Mouse (Mus musculus) kidney, embryonic 14.5 days (tissue): ENCODE results near the gene Gm10974. TPM values are rescaled to one million over a fixed set of nuclear protein-coding genes. Genes with fewer than 3 reads are reported as not detected.
A peak's percentile ranks its signal among the peaks of the same experiment; 100 is the strongest.

ENCODE experiments used
- ATAC-seq: fragments of 200-750 bp; cut with Nextera tagmentation; 2 replicates; pipeline ENCODE4 v1.8.0; 2017; ENCODE audit warnings: moderate number of reproducible peaks, mild to moderate bottlenecking, moderate TSS enrichment, moderate library complexity; ENCODE audit not compliant: low FRiP score, low TSS enrichment
- H3K27ac ChIP-seq: fragments of 300-500 bp; sonication (generic); 2 replicates; pipeline ENCODE4 v1.5.1; 2014; ENCODE audit warnings: low read depth, mild to moderate bottlenecking, low read length, moderate library complexity, mixed read lengths
- H3K27me3 ChIP-seq: fragments of 300-500 bp; sonication (generic); 2 replicates; pipeline ENCODE4 v1.6.1; 2014; ENCODE audit warnings: mild to moderate bottlenecking, low read length; ENCODE audit not compliant: control insufficient read depth, insufficient read depth
- H3K36me3 ChIP-seq: fragments of 300-500 bp; sonication (generic); 2 replicates; pipeline ENCODE4 v1.6.1; 2014; ENCODE audit warnings: low read length, mixed read lengths; ENCODE audit not compliant: control insufficient read depth, insufficient read depth
- H3K4me1 ChIP-seq: fragments of 300-500 bp; sonication (generic); 2 replicates; pipeline ENCODE4 v1.6.1; 2014; ENCODE audit warnings: low read length, mixed read lengths; ENCODE audit not compliant: control insufficient read depth, insufficient read depth
- H3K4me2 ChIP-seq: fragments of 300-500 bp; sonication (generic); replicated peaks from 2 replicates; pipeline ENCODE4 v1.6.1; 2014; ENCODE audit warnings: low read depth, mild to moderate bottlenecking, low read length
- H3K4me3 ChIP-seq: fragments of 300-500 bp; sonication (generic); 2 replicates; pipeline ENCODE4 v1.5.1; 2014; ENCODE audit warnings: mild to moderate bottlenecking, low read length
- H3K9ac ChIP-seq: fragments of 300-500 bp; sonication (generic); 2 replicates; pipeline ENCODE4 v1.6.1; 2014; ENCODE audit warnings: low read depth, mild to moderate bottlenecking, low read length, moderate library complexity
- H3K9me3 ChIP-seq: fragments of 300-500 bp; sonication (generic); 2 replicates; pipeline ENCODE4 v1.6.1; 2016; ENCODE audit warnings: low read length; ENCODE audit not compliant: control insufficient read depth
- WGBS: fragments of 180-500 bp; shearing (Covaris S2); extraction: QIAGEN DNeasy Blood & Tissue Kit; methylation state at CpG from one replicate; pipeline ENCODE4 v1.1.7; 2014; 5-methylcytosine and 5-hydroxymethylcytosine counted together
- polyA plus RNA-seq: library from polyadenylated mRNA; unstranded; fragments of >200 nt; fragmentation: Nextera tagmentation; extraction: Ambion mirVana; gene quantifications from 2 replicates; pipeline ENCODE4 v1.2.1, GENCODE M21; 2014

The Gm10974 gene
- polyA plus RNA-seq, 1 experiment from 2014 or later: not detected

DNA sequence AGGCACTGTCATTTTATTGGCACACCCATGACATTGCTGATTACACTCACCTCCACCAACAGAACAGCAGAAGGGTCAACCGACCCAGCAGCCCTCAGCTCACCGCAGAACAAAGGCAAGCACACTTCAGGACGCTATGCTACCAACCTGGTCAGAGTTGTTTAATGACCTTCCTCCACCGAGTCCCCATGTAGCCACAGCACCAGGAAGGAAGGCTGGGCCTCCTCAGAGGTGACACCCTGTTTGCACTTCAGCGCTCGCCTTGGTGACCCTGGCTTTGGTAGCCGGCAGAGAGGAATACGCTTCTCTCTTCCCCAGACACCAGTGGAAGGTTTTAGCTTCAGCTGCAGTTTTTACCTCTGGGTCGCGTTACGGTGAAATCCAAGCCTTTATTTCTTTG is 16.0 kb upstream of the Gm10974 start:
- Histone ChIP-seq H3K9me3 (no peaks in the 10 kb centered on the region), H3K27ac (no peak overlapping the region), H3K4me1 (0 out of 2 replicates have a peak, but pooled peaks cover 9% of the 10 kb centered on the region), H3K27me3 (no peaks in the 10 kb centered on the region), H3K4me3 (no peak overlapping the region), H3K4me2 (no peak overlapping the region), H3K36me3 (no peaks in the 10 kb centered on the region), H3K9ac (no peak overlapping the region)
- ATAC-seq: no peak
- 24% methylated on average over 11 of the region's 11 CpGs for WGBS

DNA sequence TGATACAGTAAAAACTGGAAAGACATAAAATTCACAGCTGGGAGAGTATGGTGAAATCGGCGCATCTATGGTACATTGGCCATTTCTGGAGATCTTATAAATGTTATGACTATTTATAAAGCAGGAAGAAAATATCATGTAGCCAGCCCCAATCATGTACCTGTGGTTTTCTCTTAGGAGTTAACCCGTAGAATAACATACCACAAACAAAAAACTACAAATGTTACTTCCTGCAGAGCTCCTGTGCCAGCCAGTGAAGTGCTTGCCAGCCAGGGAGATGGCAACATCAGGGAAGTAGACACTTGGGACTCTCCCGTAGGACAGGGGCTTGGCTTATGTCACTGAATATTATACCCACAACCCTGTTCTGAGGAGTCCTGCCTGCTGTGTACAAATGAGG is 14.6 kb upstream of the Gm10974 start:
- H3K27me3 ChIP-seq: no peaks in the 10 kb centered on the region
- no peak for ATAC-seq
- H3K36me3 ChIP-seq: no peaks in the 10 kb centered on the region
- 89% methylated on average over 4 of the region's 4 CpGs for WGBS
- H3K4me1 ChIP-seq: 0 out of 2 replicates have a peak, but pooled peaks cover 9% of the 10 kb centered on the region
- H3K27ac ChIP-seq: no peak overlapping the region
- no peak overlapping the region for H3K4me2 ChIP-seq
- no peak overlapping the region for H3K4me3 ChIP-seq
- H3K9ac ChIP-seq: no peak overlapping the region
- no peaks in the 10 kb centered on the region for H3K9me3 ChIP-seq

DNA sequence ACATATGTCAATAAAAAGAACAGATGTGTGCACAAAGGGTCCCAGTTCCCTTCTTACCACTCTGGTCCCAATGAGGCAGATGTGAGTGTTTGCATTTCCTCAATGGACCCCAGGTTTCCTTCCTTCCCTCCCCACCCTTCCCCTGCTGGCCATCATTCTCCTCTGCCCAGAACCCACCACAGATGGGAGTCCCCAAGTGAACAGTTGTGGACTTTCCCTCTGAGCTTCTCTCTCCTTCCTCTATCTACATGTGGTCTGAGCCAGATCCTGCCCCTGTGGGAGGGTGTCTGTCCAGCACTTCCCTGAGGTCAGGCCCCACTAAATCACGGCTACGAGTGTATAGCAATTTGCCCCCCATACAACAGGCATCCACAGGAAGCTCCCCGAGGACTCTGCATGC is 10.8 kb upstream of the Gm10974 start:
- H3K4me1 ChIP-seq: no peaks in the 10 kb centered on the region
- WGBS: 20% methylated on average over 3 of the region's 3 CpGs
- H3K9me3 ChIP-seq: no peaks in the 10 kb centered on the region
- H3K27ac ChIP-seq: no peak overlapping the region
- no peaks in the 10 kb centered on the region for H3K36me3 ChIP-seq
- no peak for ATAC-seq
- H3K4me3 ChIP-seq: no peak overlapping the region
- H3K9ac ChIP-seq: no peak overlapping the region
- H3K4me2 ChIP-seq: no peak overlapping the region
- no peaks in the 10 kb centered on the region for H3K27me3 ChIP-seq

DNA sequence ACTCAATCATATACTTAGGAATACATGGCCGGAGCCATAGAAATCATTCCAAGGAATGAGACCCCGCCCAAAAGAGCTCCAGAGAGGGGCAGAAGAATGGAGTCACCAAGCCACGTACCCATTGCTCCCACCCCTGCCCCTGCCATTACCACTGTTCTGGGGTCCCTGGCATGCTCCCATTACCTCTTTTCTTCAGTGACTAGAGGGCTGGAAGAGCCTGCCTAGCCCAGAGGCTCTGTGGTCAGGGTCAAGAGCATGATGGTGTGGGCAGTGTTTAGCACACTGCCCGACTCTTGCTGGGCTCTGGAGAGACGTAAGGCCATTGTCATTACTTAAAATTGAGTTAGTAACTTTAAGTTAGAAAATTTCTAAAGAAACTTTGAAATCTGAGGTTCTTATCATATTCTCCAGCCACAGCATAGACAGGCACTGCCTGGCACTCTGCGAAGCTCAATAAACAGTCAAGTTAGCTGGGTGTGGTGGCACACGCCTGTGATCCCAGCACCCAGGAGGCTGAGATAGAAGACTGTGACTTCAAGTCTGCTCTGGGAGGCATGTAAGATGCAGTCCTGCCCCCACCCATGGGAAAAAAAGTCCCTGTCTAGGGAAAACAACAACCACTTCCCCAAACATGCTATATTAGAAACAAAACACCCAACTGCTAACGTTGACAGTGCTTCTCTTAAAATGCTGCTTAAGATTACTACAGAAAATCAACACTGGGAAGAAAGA is 9.7 kb upstream of the Gm10974 start:
- Histone ChIP-seq H3K9ac (no peak overlapping the region), H3K9me3 (no peaks in the 10 kb centered on the region), H3K27me3 (no peaks in the 10 kb centered on the region), H3K4me1 (no peaks in the 10 kb centered on the region), H3K27ac (no peak overlapping the region), H3K4me2 (no peak overlapping the region), H3K4me3 (no peak overlapping the region), H3K36me3 (no peaks in the 10 kb centered on the region)
- 88% methylated on average over 8 of the region's 8 CpGs for WGBS
- no peak for ATAC-seq

DNA sequence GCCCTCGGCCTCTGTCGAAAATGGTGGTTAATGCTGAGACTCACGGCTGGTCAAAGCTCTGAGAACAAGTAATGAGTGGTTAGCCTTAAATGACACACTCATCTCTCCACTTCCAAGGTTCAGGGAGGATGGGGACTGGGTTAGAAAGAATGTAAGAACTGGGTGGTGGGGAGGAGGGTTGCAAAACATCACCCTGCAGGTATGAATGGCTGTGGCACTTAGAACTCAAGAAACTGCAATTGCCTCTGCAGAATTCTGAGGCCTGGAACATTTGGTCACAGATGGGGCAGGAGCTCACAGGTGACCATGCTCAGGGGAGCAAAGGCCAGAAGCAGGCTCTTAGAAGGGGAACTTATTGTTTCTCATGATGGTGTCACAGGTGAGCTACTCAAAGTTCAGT is 7.2 kb upstream of the Gm10974 start:
- peaks cover 8% of the 10 kb centered on the region for H3K9me3 ChIP-seq
- H3K27ac ChIP-seq: no peak overlapping the region
- 91% methylated on average over 3 of the region's 3 CpGs for WGBS
- H3K4me1 ChIP-seq: no peaks in the 10 kb centered on the region
- H3K4me2 ChIP-seq: no peak overlapping the region
- no peaks in the 10 kb centered on the region for H3K27me3 ChIP-seq
- ATAC-seq: no peak
- H3K9ac ChIP-seq: no peak overlapping the region
- no peaks in the 10 kb centered on the region for H3K36me3 ChIP-seq
- no peak overlapping the region for H3K4me3 ChIP-seq

DNA sequence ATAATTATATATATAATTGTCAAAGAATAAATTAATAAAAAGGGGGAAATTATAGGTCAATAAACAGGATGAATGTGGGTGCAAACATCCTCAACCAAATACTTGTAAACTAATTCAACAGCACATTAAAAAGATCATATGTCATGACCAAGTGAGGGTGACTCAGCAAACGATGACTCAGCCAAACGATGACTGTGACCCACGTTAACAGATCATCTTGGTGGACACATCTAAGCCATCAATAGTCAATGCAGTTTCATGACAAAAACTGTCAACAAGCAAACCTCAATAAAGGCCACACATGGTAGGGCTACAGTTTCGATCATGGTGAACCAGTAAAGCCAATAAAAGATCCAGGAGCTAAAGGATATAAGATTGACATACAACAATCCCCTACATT is 6.7 kb upstream of the Gm10974 start:
- Histone ChIP-seq H3K27ac (no peak overlapping the region), H3K9me3 (peaks cover 8% of the 10 kb centered on the region), H3K4me1 (no peaks in the 10 kb centered on the region), H3K4me2 (no peak overlapping the region), H3K9ac (no peak overlapping the region), H3K4me3 (no peak overlapping the region), H3K27me3 (no peaks in the 10 kb centered on the region), H3K36me3 (no peaks in the 10 kb centered on the region)
- WGBS: 92% methylated on average over 4 of the region's 4 CpGs
- ATAC-seq: no peak

DNA sequence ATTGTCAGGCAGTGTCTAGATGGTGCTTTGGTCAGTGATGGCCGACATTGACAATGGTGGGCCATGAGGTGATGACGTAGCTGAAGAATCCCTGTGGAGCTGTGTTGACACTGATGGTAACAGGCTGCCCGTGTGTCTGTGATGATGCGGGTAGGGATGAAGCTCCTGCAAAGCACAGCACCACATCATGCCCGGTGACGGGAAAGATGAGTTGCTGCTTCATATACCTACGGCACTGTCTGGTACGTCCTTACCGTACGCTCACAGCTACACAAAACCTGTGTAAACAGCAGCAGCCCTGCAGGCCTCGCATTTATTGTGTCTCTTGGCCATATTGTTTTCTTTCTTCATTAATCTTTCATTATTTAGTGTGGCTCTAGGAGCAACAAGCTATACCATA is 1.2 kb upstream of the Gm10974 start:
- no peak overlapping the region for H3K4me3 ChIP-seq
- H3K36me3 ChIP-seq: no peaks in the 10 kb centered on the region
- no peaks in the 10 kb centered on the region for H3K27me3 ChIP-seq
- WGBS: 92% methylated on average over 11 of the region's 11 CpGs
- ATAC-seq: no peak
- H3K4me2 ChIP-seq: no peak overlapping the region
- no peak overlapping the region for H3K27ac ChIP-seq
- H3K4me1 ChIP-seq: peaks cover under 1% of the 10 kb centered on the region; the same call in 1 of the 2 replicates
- H3K9ac ChIP-seq: no peak overlapping the region
- H3K9me3 ChIP-seq: peaks cover 8% of the 10 kb centered on the region

DNA sequence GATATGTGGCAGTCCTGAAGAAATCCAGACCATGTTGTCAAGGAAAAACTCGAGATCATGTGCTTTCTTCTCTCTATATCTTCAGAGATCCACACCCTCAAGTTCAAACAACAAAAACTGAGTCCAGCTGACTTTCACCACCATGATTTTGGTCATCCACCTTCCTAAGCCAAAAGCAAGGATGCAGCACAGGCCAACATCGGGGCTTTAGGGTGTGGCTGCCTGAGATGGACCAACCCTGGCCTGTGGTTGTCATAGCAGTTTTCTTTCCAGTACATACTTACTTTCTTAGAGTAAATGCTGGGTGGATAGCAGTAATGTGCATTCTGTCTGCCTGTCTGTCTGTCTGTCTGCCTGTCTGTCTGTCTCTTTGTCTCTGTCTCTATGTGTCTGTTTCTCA is 294 bp upstream of the Gm10974 start:
- Histone ChIP-seq H3K4me3 (no peak overlapping the region), H3K27ac (no peak overlapping the region), H3K4me1 (peaks cover 7% of the 10 kb centered on the region; the same call in 1 of the 2 replicates), H3K36me3 (no peaks in the 10 kb centered on the region), H3K27me3 (no peaks in the 10 kb centered on the region), H3K4me2 (no peak overlapping the region), H3K9ac (no peak overlapping the region), H3K9me3 (peaks cover 8% of the 10 kb centered on the region)
- no peak for ATAC-seq
- 81% methylated on average over 2 of the region's 2 CpGs for WGBS

DNA sequence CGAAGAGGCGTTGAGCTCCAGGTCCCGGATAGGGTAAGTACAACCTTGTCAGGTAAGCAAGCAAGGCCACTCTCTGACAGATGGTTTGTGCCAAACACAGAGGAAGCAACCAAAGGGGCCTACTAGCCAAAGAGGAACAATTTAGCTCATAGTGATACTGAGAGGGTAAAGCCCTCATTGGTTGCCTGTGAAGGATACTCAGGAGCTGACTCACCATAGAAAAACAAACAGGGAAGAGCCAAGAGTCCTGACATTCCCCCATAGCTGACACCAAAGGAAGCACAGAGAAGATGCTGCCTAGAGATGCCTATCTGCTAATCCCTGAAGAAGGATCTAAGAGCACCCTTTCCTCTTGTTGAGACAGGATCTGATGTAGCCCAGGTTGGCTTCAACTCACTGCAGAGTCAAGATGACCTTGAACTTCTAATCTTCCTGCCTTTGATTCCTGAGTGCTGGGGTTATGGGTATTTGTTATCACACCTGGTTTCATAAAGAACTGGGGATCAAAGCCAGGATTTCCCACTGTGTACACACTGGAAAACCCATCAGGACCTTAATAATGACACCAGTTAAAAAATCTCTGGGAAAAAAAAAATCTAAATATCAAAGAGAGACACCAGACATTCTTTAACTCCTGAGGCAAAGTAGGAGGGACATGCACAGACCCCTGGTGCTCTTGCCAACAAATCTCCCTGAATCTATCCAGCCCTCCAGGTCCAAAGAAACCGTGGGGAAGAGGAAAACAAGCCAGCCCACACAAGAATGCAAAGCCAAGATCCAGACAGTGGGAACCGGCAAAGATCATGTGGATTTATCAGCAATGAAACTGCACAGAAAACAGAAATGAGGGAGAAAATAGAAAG is 3.6 kb downstream of the Gm10974 start:
- peaks cover 14% of the 10 kb centered on the region; the same call in 1 of the 2 replicates for H3K4me1 ChIP-seq
- H3K9ac ChIP-seq: no peak overlapping the region
- H3K27me3 ChIP-seq: no peaks in the 10 kb centered on the region
- WGBS: 70% methylated on average over 5 of the region's 5 CpGs
- H3K27ac ChIP-seq: peak overlapping the region; percentile 51
- no peak overlapping the region for H3K4me3 ChIP-seq
- no peak for ATAC-seq
- no peak overlapping the region for H3K4me2 ChIP-seq
- H3K9me3 ChIP-seq: no peaks in the 10 kb centered on the region
- H3K36me3 ChIP-seq: no peaks in the 10 kb centered on the region
